Mouse (Mus musculus) liver, adult (tissue): ENCODE results near the gene Nat14.

ENCODE experiments used
- GATA4 ChIP-seq: IDR thresholded peaks from 2 replicates; pipeline ENCODE4 v1.6.1; 2014; ENCODE audit warnings: mild to moderate bottlenecking, low read length; ENCODE audit not compliant: insufficient replicate concordance

The Nat14 gene

GRCm38 (mm10) chr7:4964272-4964671 is 42.4 kb downstream of the Nat14 start, which contains the start of gene Sbk2:
Gene Sbk2 (minus strand): TSS chr7:4964406.
- TF ChIP-seq GATA4, result no peak

GRCm38 (mm10) chr7:4964988-4965387 is 43.2 kb downstream of the Nat14 start:
- no peak for TF ChIP-seq GATA4

GRCm38 (mm10) chr7:4971068-4971467 is 49.2 kb downstream of the Nat14 start, which contains the start of gene Sbk3:
Gene Sbk3 (minus strand): TSS chr7:4971168.
- no peak for TF ChIP-seq GATA4

GRCm38 (mm10) chr7:4971710-4972109 is 49.9 kb downstream of the Nat14 start:
- no peak for TF ChIP-seq GATA4

- TF ChIP-seq GATA4, result no peak
Measured at GRCm38 (mm10) chr7:4972321-4973047, 50.7 kb downstream of the Nat14 start.
